Mouse (Mus musculus): Measurements from ENCODE around the gene Vmn1r32.

The Vmn1r32 gene

DNA sequence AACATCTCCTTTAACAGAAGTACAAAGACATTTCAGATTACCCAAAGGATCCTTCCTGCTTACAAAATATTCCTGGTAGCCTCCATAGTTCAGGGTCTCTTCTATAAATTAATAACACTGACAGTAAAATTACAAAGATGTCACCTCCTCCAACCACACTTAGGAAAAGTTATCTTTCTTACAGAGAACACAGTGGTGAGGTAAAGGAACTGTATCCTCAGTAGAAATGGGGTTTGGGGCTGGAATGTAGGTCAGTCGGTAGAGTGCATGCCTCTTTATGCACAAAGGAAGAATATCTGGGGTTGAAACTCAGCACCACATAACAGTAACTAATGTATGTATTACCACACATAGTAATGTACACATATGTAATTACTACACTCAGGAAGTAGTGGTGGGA, at the start of gene Vmn1r32:
TSS of gene Vmn1r32 (minus strand) at position 101 of the 400 bp plus-strand sequence.
- no peak for DNase-seq (ENCODE audit: extremely low read depth, low read depth, low spot score)

DNA sequence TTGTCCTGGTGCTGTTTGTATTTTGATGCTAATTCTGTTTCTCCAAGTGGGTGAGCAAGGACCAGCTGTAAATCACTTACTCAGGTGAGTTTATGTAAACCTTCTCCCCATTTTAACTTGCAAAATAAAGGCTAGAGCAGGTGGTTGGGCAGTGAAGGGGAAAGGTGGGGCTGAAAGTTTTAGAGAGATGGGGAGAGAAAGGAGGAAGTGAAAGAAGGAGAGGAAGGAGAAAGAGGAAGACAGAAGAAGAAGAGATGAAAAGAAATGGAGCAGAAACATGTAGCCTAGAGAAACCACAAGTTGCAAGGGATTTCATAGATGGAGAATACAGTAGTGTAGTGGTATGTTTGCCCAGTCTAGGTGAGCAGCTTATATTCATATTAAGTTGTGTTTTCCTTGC, 35.9 kb upstream of the Vmn1r32 start:
- no peak for DNase-seq (ENCODE audit: extremely low read depth, low read depth, low spot score)

DNA sequence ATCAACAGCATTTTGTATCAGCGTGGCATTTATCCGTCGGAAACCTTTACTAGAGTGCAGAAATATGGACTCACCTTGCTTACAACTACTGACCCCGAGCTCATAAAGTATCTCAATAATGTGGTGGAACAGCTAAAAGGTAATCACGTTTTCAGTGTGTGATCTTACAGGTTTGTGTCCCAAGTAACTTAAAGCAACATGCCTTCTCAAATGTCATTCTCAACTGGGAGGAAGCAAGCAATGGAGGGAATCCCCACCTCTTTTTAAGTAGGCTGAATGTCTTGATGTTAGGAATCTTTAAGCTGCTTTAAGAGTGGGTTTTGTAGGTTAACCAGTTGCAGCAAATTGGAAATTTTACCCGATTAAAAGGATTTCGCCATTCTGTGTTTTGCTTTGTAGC, 23.9 kb downstream of the Vmn1r32 start:
- DNase-seq (ENCODE audit: extremely low read depth, low read depth, low spot score) = no peak

DNA sequence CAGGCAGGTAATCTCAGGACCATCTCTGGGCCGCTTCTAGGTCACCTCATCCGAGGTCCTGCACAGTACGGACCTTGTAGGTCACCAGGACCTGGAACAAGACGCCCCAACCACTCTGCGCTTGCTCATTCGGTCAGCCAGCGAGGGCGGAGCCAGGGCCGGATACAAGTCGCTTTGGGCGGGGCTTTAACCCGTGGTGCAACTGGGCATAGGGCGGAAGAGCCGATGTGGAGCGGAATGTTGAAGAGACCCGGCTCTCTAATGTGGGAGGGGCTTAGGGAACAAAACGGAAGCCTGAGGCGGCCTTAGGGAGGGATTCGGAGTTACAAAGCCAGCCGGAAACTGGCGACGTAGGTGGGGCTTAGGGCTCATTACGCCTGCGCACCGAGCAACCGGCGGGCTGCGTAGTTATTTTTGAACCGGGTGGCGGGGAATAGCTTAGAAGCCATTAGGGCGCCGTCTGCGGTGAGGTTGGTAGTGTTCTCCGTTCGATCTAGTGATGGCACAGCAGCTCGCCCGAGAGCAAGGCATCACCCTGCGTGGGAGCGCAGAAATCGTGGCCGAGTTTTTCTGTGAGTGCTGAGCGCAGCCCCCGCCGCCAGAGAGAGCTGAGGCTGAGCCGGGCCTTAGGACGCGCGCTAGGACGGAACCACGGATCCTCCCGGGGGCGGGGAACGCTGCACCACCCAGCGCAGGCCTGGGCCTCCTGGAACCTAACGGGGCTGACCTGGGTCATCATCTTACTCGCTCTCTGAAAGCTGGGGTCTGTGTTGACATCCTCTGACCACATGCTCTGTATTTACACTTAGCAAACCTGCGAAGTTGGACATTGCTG, 24.7 kb downstream of the Vmn1r32 start, which contains the start of gene Mad2l1:
TSS of gene Mad2l1 (plus strand) at position 363 of the 835 bp plus-strand sequence.
- peak; percentile 93 for DNase-seq (ENCODE audit: extremely low read depth, low read depth, low spot score)

DNA sequence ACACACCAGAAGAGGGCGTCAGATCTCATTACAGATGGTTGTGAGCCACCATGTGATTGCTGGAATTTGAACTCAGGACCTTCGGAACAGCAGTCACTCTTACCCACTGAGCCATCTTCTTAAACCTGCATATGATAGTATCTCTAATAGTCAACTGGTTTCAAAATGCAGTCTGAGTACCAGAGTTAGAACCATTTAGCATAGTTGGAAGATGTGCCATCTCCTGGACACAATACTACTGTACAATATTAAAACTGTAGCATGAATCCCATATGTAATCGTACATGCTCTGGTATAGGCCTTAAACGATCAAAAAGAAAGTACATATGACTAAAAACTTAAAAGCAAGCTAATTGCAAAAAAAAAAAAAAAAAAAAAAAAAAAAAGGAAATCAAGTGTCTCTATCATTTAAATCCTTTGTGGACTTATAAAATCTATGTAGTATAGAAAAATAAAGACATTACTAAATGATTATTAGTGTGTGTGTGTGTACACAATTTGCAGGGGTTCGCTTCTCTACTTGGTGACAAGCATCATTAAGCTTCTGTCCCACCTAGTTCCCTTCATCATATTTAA, 25.4 kb downstream of the Vmn1r32 start:
- DNase-seq (ENCODE audit: extremely low read depth, low read depth, low spot score) = no peak

DNA sequence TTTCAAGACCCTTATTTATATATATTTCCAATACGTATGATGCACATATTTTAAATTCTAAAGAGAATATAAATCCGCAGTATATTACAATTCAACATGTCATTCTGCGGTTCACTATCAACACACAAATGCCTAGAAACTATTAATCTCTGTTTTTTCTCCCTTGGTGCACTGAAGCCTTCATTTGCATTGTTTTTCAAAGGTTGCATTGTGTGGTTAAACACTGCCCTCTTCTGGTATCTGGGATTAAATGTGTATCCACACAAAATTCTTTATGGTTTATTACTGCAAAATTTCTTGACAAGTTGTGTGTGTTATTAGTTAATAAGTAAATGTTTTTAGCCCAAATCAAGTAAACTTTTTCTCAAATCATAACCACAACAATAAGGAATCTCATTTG, 26.7 kb downstream of the Vmn1r32 start:
- no peak for DNase-seq (ENCODE audit: extremely low read depth, low read depth, low spot score)

DNA sequence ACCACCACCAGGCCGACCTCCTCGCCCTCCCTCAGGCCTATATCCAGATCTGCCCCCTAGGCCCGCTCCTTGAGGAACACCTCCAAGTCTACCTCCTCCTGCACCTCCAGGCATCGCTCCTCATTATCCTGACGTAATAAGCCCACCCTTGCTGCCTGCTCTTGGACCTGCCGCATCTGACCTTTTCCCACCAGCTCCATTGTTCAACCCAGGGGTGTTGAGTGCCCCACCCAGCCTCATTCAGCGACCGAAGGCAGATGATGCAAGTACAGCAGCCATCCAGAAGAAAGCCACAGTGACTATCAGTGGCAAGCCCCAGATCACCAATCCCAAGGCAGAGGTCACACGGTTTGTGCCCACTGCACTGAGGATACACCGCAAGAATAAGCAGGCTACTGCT, 31.5 kb downstream of the Vmn1r32 start:
- DNase-seq (ENCODE audit: extremely low read depth, low read depth, low spot score) = no peak

DNA sequence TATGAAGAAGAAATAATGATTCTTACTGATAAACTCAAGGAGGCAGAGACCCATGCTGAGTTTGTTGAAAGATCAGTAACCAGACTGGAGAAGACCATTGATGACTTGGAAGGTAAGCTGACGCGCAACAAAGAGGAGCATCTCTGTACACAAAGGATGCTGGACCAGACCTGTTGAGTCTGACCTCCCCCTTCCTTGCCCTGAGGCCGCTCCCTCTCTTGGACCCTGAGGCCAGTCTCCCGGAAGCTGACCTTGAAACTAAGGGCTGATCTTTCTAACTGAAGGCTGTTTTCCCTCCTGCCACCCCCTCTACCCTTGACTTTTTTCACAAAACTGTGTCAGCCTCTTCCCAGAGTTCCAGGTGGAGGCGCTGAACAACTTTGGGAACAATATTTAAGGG, 43.5 kb downstream of the Vmn1r32 start:
- no peak for DNase-seq (ENCODE audit: extremely low read depth, low read depth, low spot score)

Measured in fat pad, adult 2 months (tissue).